Mouse (Mus musculus): ENCODE measurements at regions not wholly inside any gene's neighbourhood (a gene's known extent, or its start where the extent isn't known, plus 50 kb on each side); places are given as distances from the start of the nearest gene placed in this dataset.

- WGBS, result 39% methylated on average over 3 of the region's 3 CpGs
- no peaks in the 10 kb centered on the region for H3K27me3 ChIP-seq (ENCODE audit: control insufficient read depth, insufficient read depth, low read length)
- H3K4me2 ChIP-seq (ENCODE audit: low read depth, low read length), result no peak overlapping the region
- H3K4me1 ChIP-seq (ENCODE audit: control insufficient read depth, insufficient read depth, low read length), result peaks cover 14% of the 10 kb centered on the region
- H3K9ac ChIP-seq (ENCODE audit: low read length), result no peak overlapping the region
- ATAC-seq (replicated peaks; ENCODE audit: extremely low read depth, insufficient read depth, low FRiP score), result no peak
- H3K4me3 ChIP-seq (ENCODE audit: low read length), result no peak overlapping the region
- no peaks in the 10 kb centered on the region for H3K36me3 ChIP-seq (ENCODE audit: control insufficient read depth, insufficient read depth)
- no peaks in the 10 kb centered on the region for H3K9me3 ChIP-seq (replicated peaks; ENCODE audit: control insufficient read depth, low read length)
- no peak overlapping the region for H3K27ac ChIP-seq (ENCODE audit: low read length)
Observed at GRCm38 (mm10) chr10:111827246-111827645, 145.2 kb upstream of the Krr1 start.

DNA sequence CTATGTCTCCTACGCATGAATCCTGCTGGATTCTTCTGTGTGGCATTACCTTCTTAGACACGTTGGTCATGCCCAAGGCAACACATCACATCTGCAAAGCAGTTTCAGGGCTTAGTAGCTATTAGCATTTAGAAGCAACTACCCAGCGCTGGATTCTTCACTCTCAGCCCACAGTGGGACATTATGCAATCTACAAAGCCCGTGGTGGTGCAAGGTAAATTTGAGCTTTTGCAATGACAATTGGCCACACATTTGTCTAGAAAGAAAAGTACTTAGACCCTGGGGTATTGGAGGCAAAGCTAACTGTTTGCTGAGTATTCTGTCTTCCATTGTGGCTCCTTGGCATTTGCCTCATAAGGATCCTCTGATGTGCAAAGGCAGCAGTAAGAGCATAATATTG is 144.5 kb upstream of the Krr1 start:
- no peaks in the 10 kb centered on the region for H3K27me3 ChIP-seq (ENCODE audit: control insufficient read depth, insufficient read depth, low read length)
- no peak overlapping the region for H3K4me2 ChIP-seq (ENCODE audit: low read depth, low read length)
- ATAC-seq (replicated peaks; ENCODE audit: extremely low read depth, insufficient read depth, low FRiP score), result no peak
- H3K36me3 ChIP-seq (ENCODE audit: control insufficient read depth, insufficient read depth), result no peaks in the 10 kb centered on the region
- WGBS, result 80% methylated on average over 4 of the region's 4 CpGs
- no peaks in the 10 kb centered on the region for H3K9me3 ChIP-seq (replicated peaks; ENCODE audit: control insufficient read depth, low read length)
- peaks cover 14% of the 10 kb centered on the region for H3K4me1 ChIP-seq (ENCODE audit: control insufficient read depth, insufficient read depth, low read length)
- no peak overlapping the region for H3K9ac ChIP-seq (ENCODE audit: low read length)
- H3K4me3 ChIP-seq (ENCODE audit: low read length), result no peak overlapping the region
- no peak overlapping the region for H3K27ac ChIP-seq (ENCODE audit: low read length)

DNA sequence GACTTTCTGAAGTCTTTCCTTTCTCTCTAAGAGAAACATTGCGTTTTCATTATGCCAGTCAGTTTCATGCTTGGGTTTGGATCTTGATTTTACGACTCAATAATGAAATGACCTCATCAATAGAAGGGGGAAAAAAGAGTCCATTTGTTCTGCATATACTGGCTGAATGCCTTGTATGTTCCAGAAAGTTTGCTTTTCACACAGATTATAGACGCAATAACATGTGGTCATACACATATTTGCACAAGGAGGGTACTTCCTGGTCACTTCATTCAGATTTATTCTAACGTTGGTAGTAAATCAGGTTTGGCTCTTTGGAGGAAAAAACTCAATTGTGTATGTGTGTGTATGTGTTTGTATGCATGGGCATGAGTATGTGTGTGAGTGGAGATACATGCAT is 143.9 kb upstream of the Krr1 start:
- 87% methylated on average over 4 of the region's 4 CpGs for WGBS
- H3K9ac ChIP-seq (ENCODE audit: low read length), result no peak overlapping the region
- no peak for ATAC-seq (replicated peaks; ENCODE audit: extremely low read depth, insufficient read depth, low FRiP score)
- H3K4me3 ChIP-seq (ENCODE audit: low read length), result no peak overlapping the region
- no peak overlapping the region for H3K27ac ChIP-seq (ENCODE audit: low read length)
- no peaks in the 10 kb centered on the region for H3K9me3 ChIP-seq (replicated peaks; ENCODE audit: control insufficient read depth, low read length)
- H3K4me2 ChIP-seq (ENCODE audit: low read depth, low read length), result no peak overlapping the region
- peaks cover 14% of the 10 kb centered on the region for H3K4me1 ChIP-seq (ENCODE audit: control insufficient read depth, insufficient read depth, low read length)
- no peaks in the 10 kb centered on the region for H3K36me3 ChIP-seq (ENCODE audit: control insufficient read depth, insufficient read depth)
- H3K27me3 ChIP-seq (ENCODE audit: control insufficient read depth, insufficient read depth, low read length), result no peaks in the 10 kb centered on the region

GRCm38 (mm10) chr10:111829291-111829690 is 143.2 kb upstream of the Krr1 start:
- H3K27me3 ChIP-seq (ENCODE audit: control insufficient read depth, insufficient read depth, low read length), result no peaks in the 10 kb centered on the region
- no peaks in the 10 kb centered on the region for H3K36me3 ChIP-seq (ENCODE audit: control insufficient read depth, insufficient read depth)
- no peak for ATAC-seq (replicated peaks; ENCODE audit: extremely low read depth, insufficient read depth, low FRiP score)
- H3K4me3 ChIP-seq (ENCODE audit: low read length), result no peak overlapping the region
- 97% methylated on average over 2 of the region's 2 CpGs for WGBS
- no peak overlapping the region for H3K9ac ChIP-seq (ENCODE audit: low read length)
- peaks cover 14% of the 10 kb centered on the region for H3K4me1 ChIP-seq (ENCODE audit: control insufficient read depth, insufficient read depth, low read length)
- H3K27ac ChIP-seq (ENCODE audit: low read length), result no peak overlapping the region
- H3K9me3 ChIP-seq (replicated peaks; ENCODE audit: control insufficient read depth, low read length), result no peaks in the 10 kb centered on the region
- no peak overlapping the region for H3K4me2 ChIP-seq (ENCODE audit: low read depth, low read length)

- no peak overlapping the region for H3K9ac ChIP-seq (ENCODE audit: low read length)
- H3K4me2 ChIP-seq (ENCODE audit: low read depth, low read length), result no peak overlapping the region
- ATAC-seq (replicated peaks; ENCODE audit: extremely low read depth, insufficient read depth, low FRiP score), result no peak
- H3K9me3 ChIP-seq (replicated peaks; ENCODE audit: control insufficient read depth, low read length), result no peaks in the 10 kb centered on the region
- no peak overlapping the region for H3K27ac ChIP-seq (ENCODE audit: low read length)
- H3K36me3 ChIP-seq (ENCODE audit: control insufficient read depth, insufficient read depth), result no peaks in the 10 kb centered on the region
- no peak overlapping the region for H3K4me3 ChIP-seq (ENCODE audit: low read length)
- 53% methylated on average over 1 of the region's 1 CpGs for WGBS
- no peaks in the 10 kb centered on the region for H3K27me3 ChIP-seq (ENCODE audit: control insufficient read depth, insufficient read depth, low read length)
- peaks cover 10% of the 10 kb centered on the region for H3K4me1 ChIP-seq (ENCODE audit: control insufficient read depth, insufficient read depth, low read length)
Observed at GRCm38 (mm10) chr10:111831105-111831504, 141.4 kb upstream of the Krr1 start.

DNA sequence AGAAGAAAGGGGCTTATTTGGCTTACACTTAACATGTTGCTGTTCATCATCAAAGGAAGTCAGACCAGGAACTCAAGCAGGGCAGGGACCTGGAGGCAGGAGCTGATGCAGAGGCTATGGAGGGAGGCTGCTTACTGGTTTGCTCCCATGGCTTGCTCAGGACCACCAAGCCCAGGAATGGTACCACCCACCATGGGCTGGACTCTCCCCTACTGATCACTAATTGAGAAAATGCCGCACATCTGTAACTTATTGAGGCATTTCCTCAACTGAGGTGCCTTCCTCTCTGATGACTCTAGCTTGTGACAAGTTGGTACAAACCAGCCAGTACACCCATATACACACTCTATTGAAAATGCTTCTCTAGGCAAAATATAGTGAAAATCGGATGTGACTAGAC is 138.9 kb upstream of the Krr1 start:
- no peak overlapping the region for H3K9ac ChIP-seq (ENCODE audit: low read length)
- H3K9me3 ChIP-seq (replicated peaks; ENCODE audit: control insufficient read depth, low read length), result no peaks in the 10 kb centered on the region
- no peaks in the 10 kb centered on the region for H3K27me3 ChIP-seq (ENCODE audit: control insufficient read depth, insufficient read depth, low read length)
- no peaks in the 10 kb centered on the region for H3K4me1 ChIP-seq (ENCODE audit: control insufficient read depth, insufficient read depth, low read length)
- 84% methylated on average over 2 of the region's 2 CpGs for WGBS
- H3K4me2 ChIP-seq (ENCODE audit: low read depth, low read length), result no peak overlapping the region
- ATAC-seq (replicated peaks; ENCODE audit: extremely low read depth, insufficient read depth, low FRiP score), result no peak
- H3K4me3 ChIP-seq (ENCODE audit: low read length), result no peak overlapping the region
- H3K27ac ChIP-seq (ENCODE audit: low read length), result no peak overlapping the region
- no peaks in the 10 kb centered on the region for H3K36me3 ChIP-seq (ENCODE audit: control insufficient read depth, insufficient read depth)

DNA sequence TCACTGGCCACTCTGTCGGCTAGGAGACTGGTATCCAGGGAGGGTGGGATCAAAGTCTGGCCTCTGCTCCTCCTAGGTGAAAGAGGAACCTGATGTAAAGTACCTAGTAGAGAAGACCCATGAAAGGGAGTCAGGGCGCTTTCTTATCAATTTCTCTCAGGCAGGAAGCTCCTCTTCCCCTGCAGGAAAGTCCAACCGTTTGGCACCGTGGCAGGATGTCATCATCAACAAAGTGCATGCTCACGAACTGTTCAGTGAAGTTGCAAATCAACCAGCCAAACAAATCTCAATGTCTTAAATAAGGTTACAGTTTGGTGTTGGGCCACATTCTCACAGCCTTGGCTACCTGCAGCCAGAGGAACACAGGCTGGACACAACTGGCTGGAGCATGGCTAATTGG is 138.2 kb upstream of the Krr1 start:
- Histone ChIP-seq H3K4me1 (ENCODE audit: control insufficient read depth, insufficient read depth, low read length) (no peaks in the 10 kb centered on the region), H3K9me3 (replicated peaks; ENCODE audit: control insufficient read depth, low read length) (no peaks in the 10 kb centered on the region), H3K27ac (ENCODE audit: low read length) (no peak overlapping the region), H3K4me2 (ENCODE audit: low read depth, low read length) (no peak overlapping the region), H3K4me3 (ENCODE audit: low read length) (no peak overlapping the region), H3K27me3 (ENCODE audit: control insufficient read depth, insufficient read depth, low read length) (no peaks in the 10 kb centered on the region), H3K9ac (ENCODE audit: low read length) (no peak overlapping the region), H3K36me3 (ENCODE audit: control insufficient read depth, insufficient read depth) (no peaks in the 10 kb centered on the region)
- no peak for ATAC-seq (replicated peaks; ENCODE audit: extremely low read depth, insufficient read depth, low FRiP score)
- 41% methylated on average over 5 of the region's 5 CpGs for WGBS

DNA sequence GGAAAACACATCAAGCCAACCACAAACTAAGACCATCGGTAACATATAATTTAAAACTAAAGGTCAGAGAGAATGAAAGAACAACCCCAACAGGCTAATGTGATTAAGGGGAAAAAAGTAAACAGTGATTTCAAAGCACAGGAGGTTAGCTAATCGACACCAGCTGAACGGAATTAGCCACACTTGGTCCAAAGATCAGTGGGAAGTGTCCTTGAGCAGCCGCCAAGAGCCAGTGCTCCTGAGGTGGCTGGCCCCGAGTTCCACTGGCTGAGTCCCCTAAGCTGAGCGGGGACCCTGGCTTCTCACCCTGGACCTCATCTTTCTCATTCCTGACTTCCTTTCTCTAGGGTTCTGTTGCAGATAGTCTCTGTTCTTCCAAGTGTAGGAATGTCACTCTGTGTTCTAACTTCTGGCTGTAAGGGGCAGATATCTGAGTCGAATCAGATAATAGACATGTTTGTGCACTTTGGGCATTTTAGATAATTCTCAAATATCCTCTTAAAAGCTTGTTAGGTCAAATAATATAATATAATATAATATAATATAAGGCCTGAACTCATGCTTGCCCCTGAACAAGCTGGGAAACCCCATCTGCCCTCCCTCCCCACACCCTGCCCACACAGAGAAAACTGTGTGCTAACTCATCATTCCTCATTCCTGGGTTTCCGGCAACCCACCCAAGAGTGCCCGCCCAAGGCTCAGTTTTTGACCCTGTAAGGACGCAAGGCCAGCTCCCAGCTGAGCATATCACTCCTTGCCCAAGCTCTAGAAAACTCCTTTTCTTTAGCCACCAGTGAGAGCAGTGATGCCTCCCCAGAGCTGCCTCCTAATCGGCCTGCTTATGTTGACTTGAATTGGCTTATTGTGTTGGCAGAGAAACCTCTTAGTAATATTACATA is 137.3 kb upstream of the Krr1 start:
- WGBS, result 46% methylated on average over 11 of the region's 11 CpGs
- ATAC-seq (replicated peaks; ENCODE audit: extremely low read depth, insufficient read depth, low FRiP score), result no peak

DNA sequence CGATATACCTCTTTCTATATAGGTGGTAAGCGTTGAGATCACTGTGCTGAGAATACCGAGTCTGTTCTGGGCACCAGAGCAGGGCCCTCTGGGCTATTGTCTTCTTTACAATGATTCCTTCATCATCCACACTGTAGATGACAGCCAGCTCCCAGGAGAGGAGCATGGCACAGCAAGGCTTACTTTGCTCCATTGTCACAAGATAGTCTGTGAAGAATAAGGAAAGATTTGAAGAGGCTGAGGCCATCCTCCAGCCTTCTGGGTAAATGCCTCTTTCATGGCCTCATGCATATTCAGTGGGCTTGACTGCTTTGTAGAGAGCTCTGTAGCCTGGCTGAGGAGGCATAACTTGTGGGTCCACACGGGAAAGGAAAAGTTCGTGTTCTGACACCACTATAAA is 136.3 kb upstream of the Krr1 start:
- H3K4me3 ChIP-seq (ENCODE audit: low read length), result no peak overlapping the region
- WGBS, result 78% methylated on average over 5 of the region's 5 CpGs
- no peak overlapping the region for H3K9ac ChIP-seq (ENCODE audit: low read length)
- no peak for ATAC-seq (replicated peaks; ENCODE audit: extremely low read depth, insufficient read depth, low FRiP score)
- no peaks in the 10 kb centered on the region for H3K4me1 ChIP-seq (ENCODE audit: control insufficient read depth, insufficient read depth, low read length)
- H3K27ac ChIP-seq (ENCODE audit: low read length), result no peak overlapping the region
- H3K27me3 ChIP-seq (ENCODE audit: control insufficient read depth, insufficient read depth, low read length), result no peaks in the 10 kb centered on the region
- H3K9me3 ChIP-seq (replicated peaks; ENCODE audit: control insufficient read depth, low read length), result no peaks in the 10 kb centered on the region
- H3K4me2 ChIP-seq (ENCODE audit: low read depth, low read length), result no peak overlapping the region
- no peaks in the 10 kb centered on the region for H3K36me3 ChIP-seq (ENCODE audit: control insufficient read depth, insufficient read depth)

More for the DNA sequence above, 137.3 kb upstream of the Krr1 start:
- Histone ChIP-seq H3K4me2 (ENCODE audit: low read depth, low read length) (no peak overlapping the region), H3K27me3 (ENCODE audit: control insufficient read depth, insufficient read depth, low read length) (no peaks in the 10 kb centered on the region), H3K4me3 (ENCODE audit: low read length) (no peak overlapping the region), H3K4me1 (ENCODE audit: control insufficient read depth, insufficient read depth, low read length) (no peaks in the 10 kb centered on the region), H3K27ac (ENCODE audit: low read length) (no peak overlapping the region), H3K36me3 (ENCODE audit: control insufficient read depth, insufficient read depth) (no peaks in the 10 kb centered on the region), H3K9ac (ENCODE audit: low read length) (no peak overlapping the region), H3K9me3 (replicated peaks; ENCODE audit: control insufficient read depth, low read length) (no peaks in the 10 kb centered on the region)

Measured in heart, embryonic 16.5 days (tissue).